Mouse (Mus musculus) gonadal fat pad, adult 2 months (tissue): ENCODE data around the gene Tcl1b2. TPM values are rescaled to one million over a fixed set of nuclear protein-coding genes. Genes with fewer than 3 reads are reported as not detected.
A peak's percentile ranks its signal among the peaks of the same experiment; 100 is the strongest.
"Not testable (repeated sequence)": the region's sequence is repeated elsewhere in the genome, so short reads cannot be mapped to it uniquely, and the experiment has no call there.

Source experiments
- DNase-seq: peaks from one replicate; pipeline ENCODE4 v3.0.0-alpha.2; 2012; ENCODE audit warnings: low read depth
- polyA plus RNA-seq: library from polyadenylated mRNA; depleted of rRNA; stranded (reverse); fragments of >200 nt; gene quantifications from 2 replicates; pipeline ENCODE4 v1.2.3, GENCODE M21; 2012; rRNA removed

Gene Tcl1b2
- polyA plus RNA-seq, result not detected in 2 replicates

GRCm38 (mm10) chr12:105145714-105146113, at the start of gene Tcl1b2:
TSS of gene Tcl1b2 (plus strand) at chr12:105146014.
- no peak for DNase-seq

GRCm38 (mm10) chr12:105099466-105100044, 46.3 kb upstream of the Tcl1b2 start:
- DNase-seq, result no peak

- DNase-seq, result no peak
Observed at GRCm38 (mm10) chr12:105102901-105103300, 42.9 kb upstream of the Tcl1b2 start.

- no peak for DNase-seq
Observed at GRCm38 (mm10) chr12:105104036-105104435, 41.8 kb upstream of the Tcl1b2 start.

- DNase-seq, result no peak
Observed at GRCm38 (mm10) chr12:105105326-105105725, 40.5 kb upstream of the Tcl1b2 start.

GRCm38 (mm10) chr12:105108856-105109255, 37.0 kb upstream of the Tcl1b2 start:
- DNase-seq, result no peak

- DNase-seq, result peak; percentile 58
Observed at GRCm38 (mm10) chr12:105109406-105109805, 36.4 kb upstream of the Tcl1b2 start.

GRCm38 (mm10) chr12:105109812-105110211, 36.0 kb upstream of the Tcl1b2 start:
- peak; percentile 89 for DNase-seq

- DNase-seq, result no peak
Observed at GRCm38 (mm10) chr12:105112321-105112988, 33.4 kb upstream of the Tcl1b2 start.

- DNase-seq, result no peak
Observed at GRCm38 (mm10) chr12:105116648-105117047, 29.2 kb upstream of the Tcl1b2 start.

GRCm38 (mm10) chr12:105125362-105125761, 20.5 kb upstream of the Tcl1b2 start:
- peak; percentile 34 for DNase-seq

GRCm38 (mm10) chr12:105126516-105126915, 19.3 kb upstream of the Tcl1b2 start:
- no peak for DNase-seq

GRCm38 (mm10) chr12:105127607-105128006, 18.2 kb upstream of the Tcl1b2 start:
- DNase-seq, result no peak

- not testable (repeated sequence) for DNase-seq
Observed at GRCm38 (mm10) chr12:105129494-105130205, 16.2 kb upstream of the Tcl1b2 start.

- not testable (repeated sequence) for DNase-seq
Observed at GRCm38 (mm10) chr12:105134167-105134566, 11.6 kb upstream of the Tcl1b2 start.

- not testable (repeated sequence) for DNase-seq
Observed at GRCm38 (mm10) chr12:105134826-105135225, 11.0 kb upstream of the Tcl1b2 start.

GRCm38 (mm10) chr12:105137729-105138128, 8.1 kb upstream of the Tcl1b2 start:
- not testable (repeated sequence) for DNase-seq

- DNase-seq, result no peak
Observed at GRCm38 (mm10) chr12:105143096-105143495, 2.7 kb upstream of the Tcl1b2 start.

GRCm38 (mm10) chr12:105144928-105145327, 886 bp upstream of the Tcl1b2 start:
- not testable (repeated sequence) for DNase-seq

- DNase-seq, result peak; percentile 16
Observed at GRCm38 (mm10) chr12:105155286-105155685, 9.5 kb downstream of the Tcl1b2 start.

GRCm38 (mm10) chr12:105158842-105159241, 13.0 kb downstream of the Tcl1b2 start:
- DNase-seq, result no peak

GRCm38 (mm10) chr12:105159390-105159789, 13.6 kb downstream of the Tcl1b2 start, which contains the start of gene Tcl1b1:
TSS of gene Tcl1b1 (plus strand) at chr12:105159690.
- DNase-seq, result no peak

GRCm38 (mm10) chr12:105166734-105167133, 20.9 kb downstream of the Tcl1b2 start:
- no peak for DNase-seq
